Mouse (Mus musculus) bone marrow macrophage, adult 2 months (primary cell): ENCODE measurements around the gene Zdhhc19.

Experiments used
- CTCF ChIP-seq: IDR thresholded peaks from 2 replicates; pipeline ENCODE4 v1.5.1; 2012; ENCODE audit warnings: low read depth, mild to moderate bottlenecking, low read length, moderate library complexity
- POLR2A ChIP-seq: IDR thresholded peaks from 2 replicates; pipeline ENCODE4 v1.6.1; 2012; ENCODE audit warnings: mild to moderate bottlenecking, low read depth, low read length, borderline replicate concordance

DNA sequence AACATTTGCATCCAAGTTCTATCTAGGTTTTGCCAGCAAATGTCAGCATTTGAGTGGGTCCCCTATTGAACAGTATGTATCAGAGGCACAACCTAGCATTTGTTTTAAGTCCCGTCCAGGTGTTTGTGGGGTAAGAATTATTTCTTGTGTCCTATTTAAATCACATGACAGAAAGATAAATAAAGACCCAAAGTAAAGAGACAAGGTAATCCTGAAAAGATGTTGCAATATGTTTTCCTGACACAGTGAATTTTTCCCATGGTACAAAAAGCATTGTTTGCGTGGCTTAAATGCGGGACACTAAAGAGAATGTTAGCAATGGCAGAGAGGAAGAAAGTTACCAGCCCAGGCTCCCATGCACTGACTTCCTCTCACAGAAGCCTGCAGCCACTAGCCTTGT is 74.0 kb downstream of the Zdhhc19 start:
- TF ChIP-seq CTCF (no peak), POLR2A (no peak)
